Mouse (Mus musculus): ENCODE data around the gene Arap2.

The Arap2 gene

DNA sequence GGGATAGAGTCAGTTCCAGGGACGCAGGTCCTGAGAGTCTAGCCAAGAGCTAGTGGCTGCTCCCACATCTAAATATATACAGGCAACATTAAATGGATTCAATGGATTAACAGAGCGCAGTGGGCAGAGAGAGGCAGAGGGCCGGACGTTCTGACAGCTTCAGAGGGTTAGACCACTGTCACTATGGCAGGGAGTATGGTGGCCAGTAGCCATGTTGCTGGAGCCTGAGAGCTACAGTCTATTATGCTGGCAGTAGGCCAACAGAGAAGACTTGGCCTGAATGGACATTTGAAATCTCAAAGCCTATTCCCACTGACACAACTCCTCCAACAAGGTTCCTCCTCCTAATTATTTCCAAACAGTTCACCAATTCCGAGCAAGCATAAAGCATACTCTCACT is 137.1 kb downstream of the Arap2 start:
- DNase-seq (ENCODE audit: low spot score in 2 of 2) = no peak

DNA sequence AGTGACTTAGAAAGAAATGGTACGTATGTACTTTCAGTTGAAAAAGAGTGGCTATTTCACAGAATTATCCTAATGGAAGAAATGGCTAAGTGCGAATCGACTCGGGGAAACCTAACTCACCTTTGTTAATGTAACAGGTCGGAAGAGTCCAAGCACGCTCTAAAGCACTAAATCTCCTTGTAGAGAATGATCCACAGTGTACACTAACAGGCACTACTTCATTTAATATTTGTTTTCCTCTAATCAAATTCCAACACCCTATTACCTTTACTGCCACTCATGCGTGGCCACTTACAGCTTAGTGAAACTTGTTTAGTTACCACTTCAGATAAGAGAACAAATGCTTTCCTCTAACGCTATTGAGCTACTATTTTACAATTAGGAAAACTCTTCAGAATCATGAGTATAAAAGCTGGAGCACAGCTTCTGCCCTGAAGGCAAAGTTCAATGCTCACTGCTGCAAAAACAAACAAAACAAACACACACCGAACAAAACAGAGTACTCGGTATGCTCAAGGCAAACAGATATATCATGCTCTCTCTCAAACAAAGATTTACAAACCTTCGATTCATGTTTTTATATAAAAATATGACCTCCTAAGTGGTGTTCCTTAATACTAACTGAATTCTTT is 143.0 kb downstream of the Arap2 start:
- no peak for DNase-seq (ENCODE audit: low spot score in 2 of 2)

DNA sequence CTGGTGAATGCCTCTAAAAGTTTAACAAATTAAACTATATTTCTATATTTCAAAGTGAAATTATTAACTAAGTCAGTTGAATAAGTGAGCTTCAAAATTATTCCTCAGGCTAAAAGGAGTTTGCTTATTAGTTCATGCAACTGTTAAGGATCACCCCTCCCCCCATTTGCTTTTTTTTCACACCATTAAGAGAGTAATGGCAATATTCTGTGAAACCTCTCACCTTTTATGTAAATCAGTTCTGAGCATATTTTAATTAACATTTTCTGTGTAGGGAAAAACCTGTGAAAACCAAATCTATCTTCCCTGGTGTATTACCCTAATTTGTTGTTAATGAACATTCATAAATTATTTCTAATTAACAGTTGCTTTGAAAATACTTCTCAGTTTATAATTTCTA is 147.7 kb downstream of the Arap2 start:
- no peak for DNase-seq (ENCODE audit: low spot score in 2 of 2)

DNA sequence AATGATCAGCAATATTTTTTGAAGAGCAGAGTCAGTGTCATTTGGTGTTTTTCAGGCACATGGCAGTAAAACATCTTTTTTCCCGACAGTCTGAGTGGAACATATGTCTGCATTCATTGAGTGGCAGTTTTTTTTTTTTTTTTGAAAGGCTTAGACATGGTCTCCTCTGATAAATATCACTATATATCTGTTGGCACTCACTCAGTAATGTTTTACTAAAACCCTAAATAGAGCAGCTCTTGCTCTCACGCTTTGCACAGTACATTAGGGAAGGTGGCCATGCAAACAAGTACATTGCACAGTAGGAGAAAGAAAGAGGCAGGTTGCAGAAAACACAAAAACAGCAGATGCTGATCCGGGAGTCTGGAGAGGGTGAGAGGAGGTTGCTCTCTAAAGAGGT is 154.0 kb downstream of the Arap2 start:
- no peak for DNase-seq (ENCODE audit: low spot score in 2 of 2)

DNA sequence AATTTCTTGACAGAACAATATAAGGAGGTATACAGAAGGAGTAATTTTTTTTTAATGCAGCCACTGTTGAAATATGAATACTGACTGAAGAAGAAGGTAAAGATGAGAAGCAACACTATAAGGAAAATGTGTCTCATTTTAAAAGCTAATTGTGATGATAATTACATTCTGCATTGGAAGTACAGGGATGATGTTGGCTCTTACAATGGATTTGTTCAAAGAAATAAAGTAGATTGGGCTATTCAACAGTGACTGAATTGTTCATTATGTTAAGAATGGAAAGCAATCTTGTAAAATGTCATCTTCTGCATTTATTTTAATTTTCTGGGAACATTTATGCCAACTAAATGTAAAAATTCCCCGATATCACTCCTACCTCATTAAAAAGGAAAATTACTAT is 178.6 kb downstream of the Arap2 start:
- DNase-seq (ENCODE audit: low spot score in 2 of 2) = no peak

DNA sequence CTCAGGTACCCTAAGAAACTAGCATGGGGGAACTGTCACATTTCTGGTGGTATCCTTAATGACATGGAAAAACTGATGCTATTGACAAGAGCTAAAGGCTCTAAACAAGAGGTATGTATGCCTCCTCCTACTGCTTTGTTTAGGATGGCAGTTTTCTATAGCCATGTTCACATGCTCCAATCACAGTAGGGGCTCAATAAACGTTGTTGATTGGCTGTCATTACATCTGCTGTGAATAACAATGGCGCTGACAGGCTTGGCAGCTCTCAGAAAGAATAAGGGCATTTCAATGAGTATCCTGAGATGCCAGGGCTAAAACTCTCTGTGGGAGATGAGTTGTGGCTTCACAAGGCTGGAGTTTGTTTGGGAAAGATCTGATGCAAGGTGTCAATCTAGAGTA is 183.3 kb downstream of the Arap2 start:
- DNase-seq (ENCODE audit: low spot score in 2 of 2) = no peak

DNA sequence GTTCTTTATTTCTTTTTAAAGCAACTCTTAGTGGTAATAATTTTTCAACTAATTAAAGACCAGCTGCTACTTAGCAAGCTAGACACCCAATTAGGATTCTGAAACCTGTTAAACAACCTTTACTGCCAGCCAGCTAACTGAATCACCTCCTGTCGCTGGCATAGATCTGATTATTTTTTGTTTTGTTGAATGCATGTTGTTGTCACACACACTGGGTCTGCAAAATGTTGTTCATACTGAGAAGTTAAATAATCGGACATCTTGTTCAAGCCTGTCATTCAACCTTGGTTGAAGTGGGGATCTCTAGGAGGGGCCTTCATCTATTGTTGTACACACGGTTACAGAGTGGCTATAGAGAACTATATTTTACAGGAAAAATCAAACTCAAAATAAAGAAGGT is 184.3 kb downstream of the Arap2 start:
- no peak for DNase-seq (ENCODE audit: low spot score in 2 of 2)

DNA sequence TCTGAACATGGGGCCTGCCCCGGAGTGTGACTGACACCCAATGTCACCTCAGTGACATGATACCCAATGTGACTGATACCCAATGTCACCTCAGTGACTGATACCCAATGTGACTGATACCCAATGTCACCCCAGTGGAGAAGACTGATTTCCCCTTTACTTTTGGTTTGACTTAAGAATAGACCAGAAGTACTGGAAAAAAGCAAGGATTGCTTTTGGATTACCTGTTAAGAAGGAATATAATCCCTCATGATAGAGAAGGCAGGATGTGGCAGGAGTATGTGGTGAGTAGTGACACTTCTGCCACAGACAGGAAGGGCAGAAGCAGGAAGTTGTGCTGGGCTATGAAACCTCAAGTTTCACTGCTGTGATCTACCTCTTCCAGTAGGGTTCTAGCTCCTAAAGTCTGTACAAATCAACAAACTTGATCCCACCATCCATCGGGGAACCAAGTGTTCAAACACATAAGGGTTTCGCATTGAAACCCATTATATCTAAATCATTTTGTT is 191.6 kb downstream of the Arap2 start:
- DNase-seq (ENCODE audit: low spot score in 2 of 2) = no peak
